Mouse (Mus musculus) liver, postnatal 0 days (tissue): ENCODE data around the gene Sipa1l2. TPM values are rescaled to one million over a fixed set of nuclear protein-coding genes. Genes with fewer than 3 reads are reported as not detected.
A peak's percentile ranks its signal among the peaks of the same experiment; 100 is the strongest.

ENCODE experiments used
- ATAC-seq: fragments of 200-750 bp; cut with Nextera tagmentation; 2 replicates; pipeline ENCODE4 v1.8.0; 2017; ENCODE audit warnings: mild to moderate bottlenecking, moderate library complexity
- DNase-seq: peaks from one replicate; pipeline ENCODE4 v3.0.0-alpha.2; 2016
- H3K27ac ChIP-seq: fragments of 300-500 bp; sonication (generic); 2 replicates; pipeline ENCODE4 v1.5.1; 2014; ENCODE audit warnings: antibody characterized with exemption, moderate library complexity, mild to moderate bottlenecking, low read depth
- H3K27me3 ChIP-seq: fragments of 300-500 bp; sonication (generic); 2 replicates; pipeline ENCODE4 v1.6.1; 2014; ENCODE audit warnings: low read length, control low read depth, mixed read lengths; ENCODE audit not compliant: insufficient read depth
- H3K36me3 ChIP-seq: fragments of 300-500 bp; sonication (generic); replicated peaks from 2 replicates; pipeline ENCODE4 v1.6.1; 2014; ENCODE audit warnings: mild to moderate bottlenecking, control low read depth, low read length, moderate library complexity, mixed read lengths; ENCODE audit not compliant: insufficient read depth
- H3K4me1 ChIP-seq: fragments of 300-500 bp; sonication (generic); 2 replicates; pipeline ENCODE4 v1.6.1; 2014; ENCODE audit warnings: antibody characterized with exemption, mild to moderate bottlenecking, control low read depth; ENCODE audit not compliant: insufficient read depth
- H3K4me2 ChIP-seq: fragments of 300-500 bp; sonication (generic); 2 replicates; pipeline ENCODE4 v1.6.1; 2014; ENCODE audit warnings: low read depth, mild to moderate bottlenecking, low read length, moderate library complexity, mixed read lengths
- H3K4me3 ChIP-seq: fragments of 300-500 bp; sonication (generic); 2 replicates; pipeline ENCODE4 v1.5.1; 2014; ENCODE audit warnings: low read depth, low read length
- H3K9ac ChIP-seq: fragments of 300-500 bp; sonication (generic); replicated peaks from 2 replicates; pipeline ENCODE4 v1.6.1; 2014; ENCODE audit warnings: mild to moderate bottlenecking, moderate library complexity
- H3K9me3 ChIP-seq: fragments of 300-500 bp; sonication (generic); 2 replicates; pipeline ENCODE4 v1.6.1; 2016; ENCODE audit warnings: mild to moderate bottlenecking, control low read depth, low read length, mixed read lengths
- CTCF ChIP-seq: sonication (generic); IDR thresholded peaks from 2 replicates; pipeline ENCODE4 v1.5.1; 2016; ENCODE audit warnings: antibody characterized with exemption, low read depth
- EP300 ChIP-seq: IDR thresholded peaks from 2 replicates; pipeline ENCODE4 v1.6.1; 2016; ENCODE audit warnings: antibody characterized with exemption, low read depth, mild to moderate bottlenecking
- WGBS: fragments of 180-500 bp; shearing (Covaris S2); extraction: QIAGEN DNeasy Blood & Tissue Kit; methylation state at CpG from one replicate; pipeline ENCODE4 v1.1.7; 2014; ENCODE audit not compliant: insufficient replicate concordance; 5-methylcytosine and 5-hydroxymethylcytosine counted together
- polyA plus RNA-seq: library from polyadenylated mRNA; unstranded; fragments of >200 nt; fragmentation: Nextera tagmentation; extraction: Ambion mirVana; gene quantifications from 2 replicates; pipeline ENCODE4 v1.2.1, GENCODE M21; 2015

Sipa1l2 gene
- polyA plus RNA-seq, 1 experiment from 2014 or later = 0.47 TPM

DNA sequence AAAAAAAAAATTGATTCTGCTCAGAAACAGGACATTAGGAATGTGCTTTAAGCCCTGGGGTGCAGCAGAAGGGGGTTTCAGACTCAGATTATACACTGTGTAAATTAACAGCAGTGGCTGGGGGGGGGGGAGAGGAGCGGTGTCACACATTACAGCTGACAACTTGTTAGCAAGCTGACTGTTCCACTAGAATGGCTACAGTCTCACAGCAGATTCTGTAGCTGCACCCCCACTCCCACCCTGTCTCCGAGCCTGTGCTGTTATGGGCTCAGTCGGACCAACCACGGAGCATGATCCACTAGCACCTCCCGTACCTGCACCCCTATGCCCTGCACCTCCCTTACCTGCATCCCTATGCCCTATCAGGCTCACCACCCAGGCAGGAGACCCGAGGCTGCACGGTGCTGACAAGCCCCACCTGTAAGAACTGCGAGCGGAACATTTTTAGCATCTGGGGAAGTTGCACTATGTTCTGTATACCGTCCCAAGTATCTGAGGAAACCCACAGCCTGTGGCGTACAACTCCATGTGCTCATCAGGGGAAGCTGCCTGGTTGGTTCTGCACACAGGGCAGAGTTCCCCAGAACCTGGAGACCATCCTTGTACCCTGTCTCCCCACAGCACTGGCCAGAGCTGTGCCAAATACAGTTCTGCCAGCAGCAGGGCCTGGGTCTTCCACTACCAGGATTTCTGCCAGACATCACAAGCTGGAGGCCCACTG, 26.6 kb downstream of the Sipa1l2 start:
- Histone ChIP-seq H3K4me1 (peaks cover 23% of the 10 kb centered on the region; the same call in 1 of the 2 replicates), H3K9me3 (no peaks in the 10 kb centered on the region), H3K9ac (no peak overlapping the region), H3K27me3 (no peaks in the 10 kb centered on the region), H3K27ac (no peak overlapping the region), H3K4me2 (0 out of 2 replicates have a peak overlapping the region, but pooled peaks have one; percentile 7), H3K4me3 (no peak overlapping the region), H3K36me3 (no peaks in the 10 kb centered on the region)
- 0 out of 2 replicates have a peak, but pooled peaks have one; percentile 10 for ATAC-seq
- TF ChIP-seq CTCF (no peak), EP300 (no peak)
- 59% methylated on average over 11 of the region's 11 CpGs for WGBS
- no peak for DNase-seq

DNA sequence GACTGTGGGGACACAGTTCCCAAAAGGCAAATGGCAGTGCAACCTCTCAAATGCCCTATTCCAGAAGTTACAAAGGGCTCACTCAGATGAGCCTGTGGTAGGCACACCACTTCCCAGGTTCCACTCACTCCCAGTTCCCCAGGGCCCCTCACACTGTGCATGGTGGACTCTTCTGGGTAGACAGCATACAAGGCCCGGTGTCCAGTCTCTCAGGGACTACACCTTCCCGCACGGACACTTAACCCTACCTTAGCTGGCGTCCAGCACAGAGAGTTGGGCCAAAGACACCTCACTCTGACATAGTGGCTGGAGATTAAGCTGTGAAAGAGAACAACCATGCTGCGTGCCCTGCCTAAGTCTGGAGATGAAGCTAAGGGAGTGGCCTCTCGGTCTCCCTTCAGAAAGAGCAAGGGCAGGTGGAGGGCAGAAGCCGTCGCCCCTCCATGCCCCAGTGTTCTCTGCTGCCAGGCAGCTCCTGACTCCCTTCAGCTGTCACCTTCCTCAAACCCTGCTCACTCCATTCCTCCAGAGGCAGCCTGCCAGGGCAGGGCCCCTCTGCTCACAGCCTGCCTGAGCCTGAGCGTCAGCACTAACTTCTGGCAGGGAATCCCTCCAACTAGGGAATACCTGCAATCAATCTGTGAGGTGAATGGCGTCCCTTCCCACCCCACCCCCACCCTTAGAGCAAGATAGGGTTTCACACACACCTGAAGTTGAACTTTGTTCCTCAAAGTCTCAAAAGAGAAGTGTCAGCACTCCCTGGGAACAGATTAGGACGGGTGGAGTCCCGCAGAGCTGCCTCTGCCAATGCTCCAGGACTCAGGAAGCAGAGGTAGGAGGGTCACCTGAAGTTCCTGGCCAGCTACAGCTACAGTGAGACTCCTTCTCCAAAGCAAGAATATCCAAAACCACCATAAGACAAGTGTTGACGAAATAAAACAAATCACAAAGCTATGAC, 30.3 kb downstream of the Sipa1l2 start:
- H3K9ac ChIP-seq = no peak overlapping the region
- DNase-seq = no peak
- H3K36me3 ChIP-seq = no peaks in the 10 kb centered on the region
- no peak overlapping the region for H3K4me2 ChIP-seq
- H3K27me3 ChIP-seq = no peaks in the 10 kb centered on the region
- WGBS = 69% methylated on average over 13 of the region's 13 CpGs
- H3K4me1 ChIP-seq = peaks cover 20% of the 10 kb centered on the region; the same call in 1 of the 2 replicates
- ATAC-seq = no peak
- TF ChIP-seq EP300 (no peak), CTCF (no peak)
- H3K9me3 ChIP-seq = no peaks in the 10 kb centered on the region
- no peak overlapping the region for H3K27ac ChIP-seq
- no peak overlapping the region for H3K4me3 ChIP-seq

DNA sequence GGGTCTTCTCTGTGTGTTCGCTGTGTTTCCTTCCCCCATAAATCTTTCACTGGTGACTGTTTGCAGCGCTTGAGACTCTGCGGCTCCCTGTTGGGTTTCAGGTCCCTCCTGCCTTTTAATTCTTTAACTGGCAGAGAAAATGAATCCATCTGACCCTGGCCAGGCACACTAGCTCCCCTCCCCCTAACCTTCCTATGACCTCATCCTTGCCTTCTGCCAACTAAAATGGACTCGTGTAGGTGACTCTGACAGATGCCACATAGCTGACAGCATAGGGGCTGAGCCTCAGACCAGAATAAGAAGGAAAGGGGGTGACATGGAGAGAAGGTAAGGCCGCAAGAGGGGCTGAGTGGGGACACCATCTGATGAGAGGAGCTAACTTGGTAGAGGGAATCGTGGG, 31.3 kb downstream of the Sipa1l2 start:
- H3K9me3 ChIP-seq = no peaks in the 10 kb centered on the region
- no peaks in the 10 kb centered on the region for H3K36me3 ChIP-seq
- WGBS = 49% methylated on average over 6 of the region's 6 CpGs
- no peak for DNase-seq
- H3K9ac ChIP-seq = no peak overlapping the region
- no peak overlapping the region for H3K4me3 ChIP-seq
- peaks cover 24% of the 10 kb centered on the region; the same call in 1 of the 2 replicates for H3K4me1 ChIP-seq
- H3K27me3 ChIP-seq = no peaks in the 10 kb centered on the region
- no peak overlapping the region for H3K4me2 ChIP-seq
- ATAC-seq = no peak
- H3K27ac ChIP-seq = no peak overlapping the region
- TF ChIP-seq EP300 (no peak), CTCF (no peak)

DNA sequence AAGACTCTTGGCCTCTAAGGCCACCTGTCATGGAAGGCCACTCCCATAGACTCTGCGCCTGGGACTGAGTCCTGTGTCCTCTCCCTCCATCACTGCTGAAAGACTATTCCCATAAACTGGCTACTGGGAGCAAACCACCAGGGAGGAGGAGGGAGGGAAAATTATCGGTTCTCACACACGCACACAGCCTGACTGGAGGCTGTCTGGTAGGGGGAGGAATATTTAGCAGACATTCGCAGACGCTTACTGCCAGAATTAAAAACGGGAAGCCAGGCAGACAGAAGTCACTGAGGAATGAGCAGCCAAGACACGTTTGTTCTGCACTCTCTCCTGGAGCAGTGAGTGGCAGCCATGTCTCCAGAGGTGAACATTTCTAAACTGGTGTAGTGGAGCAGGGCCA, 35.9 kb downstream of the Sipa1l2 start:
- ATAC-seq (no peak), DNase-seq (no peak)
- no peak overlapping the region for H3K27ac ChIP-seq
- H3K36me3 ChIP-seq = no peaks in the 10 kb centered on the region
- no peak for TF ChIP-seq EP300
- no peak for TF ChIP-seq CTCF
- H3K4me3 ChIP-seq = no peak overlapping the region
- H3K4me2 ChIP-seq = no peak overlapping the region
- H3K27me3 ChIP-seq = no peaks in the 10 kb centered on the region
- H3K9me3 ChIP-seq = no peaks in the 10 kb centered on the region
- no peak overlapping the region for H3K9ac ChIP-seq
- WGBS = 37% methylated on average over 7 of the region's 7 CpGs
- H3K4me1 ChIP-seq = peaks cover 25% of the 10 kb centered on the region

DNA sequence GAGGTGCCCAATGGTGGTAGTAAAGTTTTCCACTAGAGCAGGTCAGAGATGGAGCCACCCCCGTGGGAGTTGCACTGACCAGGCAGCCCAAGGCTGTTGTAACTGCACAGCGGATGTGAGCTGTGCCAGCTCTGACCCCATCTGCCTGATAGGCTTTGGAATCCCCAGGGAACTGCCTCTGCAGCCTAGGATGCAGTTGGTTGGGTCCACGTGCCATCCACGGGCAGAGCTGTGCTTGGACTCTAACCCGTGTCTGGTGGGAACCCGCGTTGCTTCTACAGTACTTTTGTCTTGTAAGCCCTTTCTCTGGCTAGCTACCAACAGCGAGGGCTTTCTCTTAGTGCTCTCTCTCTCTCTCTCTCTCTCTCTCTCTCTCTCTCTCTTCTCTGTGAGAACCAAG, 36.7 kb downstream of the Sipa1l2 start:
- H3K27me3 ChIP-seq = no peaks in the 10 kb centered on the region
- H3K9me3 ChIP-seq = no peaks in the 10 kb centered on the region
- WGBS = 74% methylated on average over 8 of the region's 8 CpGs
- no peak overlapping the region for H3K4me3 ChIP-seq
- H3K9ac ChIP-seq = no peak overlapping the region
- ATAC-seq (peak; percentile 40; the same call in 1 of the 2 replicates), DNase-seq (no peak)
- H3K36me3 ChIP-seq = no peaks in the 10 kb centered on the region
- H3K4me2 ChIP-seq = no peak overlapping the region
- no peak for TF ChIP-seq EP300
- H3K4me1 ChIP-seq = peaks cover 30% of the 10 kb centered on the region
- no peak overlapping the region for H3K27ac ChIP-seq

DNA sequence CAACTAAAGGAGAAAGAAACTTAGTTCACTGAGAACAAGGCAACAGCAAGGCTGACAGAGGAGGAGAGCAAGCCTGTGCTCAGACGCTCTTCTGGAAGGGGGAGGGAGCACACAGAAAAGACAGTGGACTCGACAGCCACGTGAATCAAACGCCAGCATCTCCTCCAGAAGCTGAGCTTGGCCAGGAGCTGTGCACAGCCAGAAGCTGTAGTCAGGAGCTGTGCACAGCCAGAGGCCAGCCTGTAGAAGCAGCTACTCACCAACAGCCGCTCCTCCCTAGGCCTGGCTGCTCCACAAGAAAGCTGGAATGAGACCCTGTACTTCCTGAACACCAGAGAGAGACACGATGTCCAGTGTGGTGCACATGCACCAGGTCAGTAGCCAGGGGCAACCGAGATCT, 37.4 kb downstream of the Sipa1l2 start:
- no peak for ATAC-seq
- no peaks in the 10 kb centered on the region for H3K36me3 ChIP-seq
- H3K4me3 ChIP-seq = no peak overlapping the region
- DNase-seq = no peak
- no peak overlapping the region for H3K4me2 ChIP-seq
- TF ChIP-seq EP300 (no peak), CTCF (no peak)
- H3K27me3 ChIP-seq = no peaks in the 10 kb centered on the region
- peak overlapping the region; percentile 48; the same call in 1 of the 2 replicates for H3K27ac ChIP-seq
- WGBS = 39% methylated on average over 7 of the region's 7 CpGs
- H3K4me1 ChIP-seq = peaks cover 35% of the 10 kb centered on the region
- H3K9me3 ChIP-seq = no peaks in the 10 kb centered on the region
- no peak overlapping the region for H3K9ac ChIP-seq
